Mouse (Mus musculus) ES-E14 (cell line): Measurements from ENCODE around the gene Msx1.

ENCODE experiments used
- CHD2 ChIP-seq: IDR thresholded peaks from 2 replicates; pipeline ENCODE4 v1.6.1; 2014; ENCODE audit warnings: mild to moderate bottlenecking, low read depth, low read length, inconsistent platforms
- HCFC1 ChIP-seq: IDR thresholded peaks from 2 replicates; pipeline ENCODE4 v1.6.1; 2012; ENCODE audit warnings: low read length, inconsistent platforms, borderline replicate concordance; ENCODE audit not compliant: insufficient read depth
- ZNF384 ChIP-seq: IDR thresholded peaks from 2 replicates; pipeline ENCODE4 v1.6.1; 2012; ENCODE audit warnings: low read depth, low read length, inconsistent platforms

DNA sequence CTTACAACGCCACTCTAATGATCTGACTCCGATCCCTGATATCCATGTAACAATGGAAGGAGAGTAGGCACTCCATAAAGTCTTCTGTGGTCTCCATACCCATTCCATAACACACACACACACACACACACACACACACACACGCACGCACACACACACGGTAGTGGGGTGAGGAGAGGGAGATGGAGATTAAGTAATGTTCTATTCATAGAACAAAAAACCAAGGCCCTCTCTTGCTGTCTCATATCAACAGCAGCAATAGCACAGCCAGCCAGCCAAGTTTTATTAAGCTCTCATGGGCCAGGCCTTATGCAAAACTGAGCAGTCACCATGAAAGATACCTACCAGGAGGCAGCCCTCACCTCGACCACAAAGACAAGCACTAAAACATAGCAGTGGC is 19.1 kb downstream of the Msx1 start:
- TF ChIP-seq CHD2: no peak
- TF ChIP-seq HCFC1: no peak
- no peak for TF ChIP-seq ZNF384
